Mouse (Mus musculus) CD4-positive naive resting alpha-beta T cell, adult 76 days (primary cell): ENCODE measurements around the gene Anxa11. TPM values are rescaled to one million over a fixed set of nuclear protein-coding genes. Genes with fewer than 3 reads are reported as not detected.

Experiments used
- total RNA-seq: library from RNA; stranded (reverse); gene quantifications from one replicate; pipeline ENCODE4 v1.2.4, GENCODE M21; 2023

Anxa11 gene
- total RNA-seq, result 76.8 TPM

GRCm38 (mm10) chr14:25841991-25842687 lies at the start of gene Anxa11:
Anxa11 (plus strand) TSS chr14:25842156.

GRCm38 (mm10) chr14:25903000-25903399 lies 61.0 kb downstream of the Anxa11 start, which contains the start of gene Plac9a:
Plac9a (minus strand) TSS chr14:25903100.

GRCm38 (mm10) chr14:25927562-25927881 lies 85.6 kb downstream of the Anxa11 start, which contains the start of gene Tmem254a:
Tmem254a (minus strand) TSS chr14:25927672.

Other genes starting within 250 kb of the Anxa11 start
- gene Ppif, start 148.0 kb upstream of the Anxa11 start, total RNA-seq, result 31.0 TPM
- gene Zcchc24, start 73.1 kb upstream of the Anxa11 start, total RNA-seq, result 4.1 TPM
- gene Plac9a, start 60.9 kb downstream of the Anxa11 start, total RNA-seq, result not detected
- gene Tmem254a, start 85.5 kb downstream of the Anxa11 start, total RNA-seq, result 7.0 TPM
- not detected for gene Cphx1, start 96.1 kb downstream of the Anxa11 start, total RNA-seq
- gene Duxbl1, start 136.4 kb downstream of the Anxa11 start, total RNA-seq, result 0.50 TPM
- gene Gm9780, start 200.6 kb downstream of the Anxa11 start, total RNA-seq, result not detected
- 21.1 TPM for gene Tmem254c, start 225.2 kb downstream of the Anxa11 start, total RNA-seq
- gene Cphx2, start 239.4 kb downstream of the Anxa11 start, total RNA-seq, result not detected
- not detected for gene Cphx3, start 240.1 kb downstream of the Anxa11 start, total RNA-seq